Mouse (Mus musculus): ENCODE results near the gene Fam186b. TPM values are rescaled to one million over a fixed set of nuclear protein-coding genes. Genes with fewer than 3 reads are reported as not detected.

Gene Fam186b
- total and polyA plus RNA-seq, 3 experiments: 0.11 TPM; not detected in 2

DNA sequence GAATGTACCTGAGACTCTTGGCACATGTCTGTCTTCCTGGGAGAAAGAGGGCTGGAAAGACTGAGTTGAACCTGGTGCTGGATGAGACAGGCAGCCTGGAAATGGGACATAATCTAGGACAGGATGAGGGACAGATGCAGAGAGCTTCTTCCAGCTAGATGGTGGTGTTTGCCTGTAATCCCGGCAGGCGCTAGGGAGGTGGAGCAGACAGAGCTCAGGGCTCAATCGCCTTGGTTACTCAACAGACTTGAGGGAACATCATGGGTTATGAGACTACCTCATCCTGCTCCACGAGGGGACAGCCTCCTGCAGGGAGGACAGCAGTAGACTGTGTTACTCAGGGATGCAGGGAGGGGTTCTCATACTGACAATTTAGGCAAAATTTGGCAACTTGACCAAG, 54.4 kb downstream of the Fam186b start:
- TF ChIP-seq MXI1 (IDR thresholded peaks at IDR 0.05; ENCODE audit: low read depth, low read length) (no peak), RAD21 (IDR thresholded peaks at IDR 0.05; ENCODE audit: low read depth, low read length) (no peak), CTCF (IDR thresholded peaks at IDR 0.05 in 2 of 3, conservative IDR thresholded peaks at IDR 0.05 in 1 of 3; ENCODE audit: control insufficient read depth in 1 of 3, insufficient read depth in 1 of 3, low read depth in 2 of 3, low read length in 3 of 3, poor library complexity in 1 of 3, severe bottlenecking in 1 of 3) (no peak), GABPA (IDR thresholded peaks at IDR 0.05; ENCODE audit: low read depth, low read length) (no peak), MAZ (IDR thresholded peaks at IDR 0.05; ENCODE audit: low read depth, low read length) (no peak), TCF12 (IDR thresholded peaks at IDR 0.05; ENCODE audit: low read depth, low read length) (no peak), ETS1 (IDR thresholded peaks at IDR 0.05; ENCODE audit: low read depth, low read length) (no peak), SMC3 (IDR thresholded peaks at IDR 0.05; ENCODE audit: low read depth, low read length) (no peak), EP300 (IDR thresholded peaks at IDR 0.05; ENCODE audit: low read depth in 1 of 2, low read length in 2 of 2) (no peak), TBP (IDR thresholded peaks at IDR 0.05; ENCODE audit: low read depth, low read length) (no peak), CHD2 (IDR thresholded peaks at IDR 0.05; ENCODE audit: low read length) (no peak), CHD1 (IDR thresholded peaks at IDR 0.05; ENCODE audit: low read depth, low read length) (no peak), ELF1 (IDR thresholded peaks at IDR 0.05; ENCODE audit: low read depth, low read length) (no peak), MAX (IDR thresholded peaks at IDR 0.05; ENCODE audit: low read length) (no peak), NRF1 (IDR thresholded peaks at IDR 0.05; ENCODE audit: insufficient read depth, low read depth, low read length, poor library complexity, severe bottlenecking) (no peak), RCOR1 (IDR thresholded peaks at IDR 0.05; ENCODE audit: low read depth, low read length) (no peak), ZKSCAN1 (IDR thresholded peaks at IDR 0.05; ENCODE audit: low read depth, low read length) (no peak)
- H3K36me3 ChIP-seq (ENCODE audit: control insufficient read depth in 1 of 2, insufficient read depth in 2 of 2, low read length in 2 of 2): no peaks in the 10 kb centered on the region; a peak in 2 of 4 replicates
- H3K27me3 ChIP-seq (ENCODE audit: control insufficient read depth in 1 of 2, insufficient read depth in 2 of 2, low read length in 2 of 2): no peaks in the 10 kb centered on the region
- no peaks in the 10 kb centered on the region for H3K79me2 ChIP-seq (ENCODE audit: control insufficient read depth, insufficient read depth, low read length, poor library complexity)
- no peak overlapping the region for H3K4me3 ChIP-seq (ENCODE audit: control insufficient read depth in 1 of 2, insufficient read depth in 1 of 2, low read depth in 2 of 2, low read length in 2 of 2)
- H3K9ac ChIP-seq (ENCODE audit: control insufficient read depth, low read depth, low read length, poor library complexity, severe bottlenecking): no peak overlapping the region
- no peaks in the 10 kb centered on the region for H3K4me1 ChIP-seq (ENCODE audit: control insufficient read depth in 1 of 2, insufficient read depth in 2 of 2, low read length in 2 of 2)
- H3K9me3 ChIP-seq (replicated peaks; ENCODE audit: insufficient read depth, low read length): no peaks in the 10 kb centered on the region
- H3K27ac ChIP-seq (ENCODE audit: control insufficient read depth, low read depth, low read length): no peak overlapping the region
- no peak for DNase-seq (ENCODE audit: low read depth, low spot score)

DNA sequence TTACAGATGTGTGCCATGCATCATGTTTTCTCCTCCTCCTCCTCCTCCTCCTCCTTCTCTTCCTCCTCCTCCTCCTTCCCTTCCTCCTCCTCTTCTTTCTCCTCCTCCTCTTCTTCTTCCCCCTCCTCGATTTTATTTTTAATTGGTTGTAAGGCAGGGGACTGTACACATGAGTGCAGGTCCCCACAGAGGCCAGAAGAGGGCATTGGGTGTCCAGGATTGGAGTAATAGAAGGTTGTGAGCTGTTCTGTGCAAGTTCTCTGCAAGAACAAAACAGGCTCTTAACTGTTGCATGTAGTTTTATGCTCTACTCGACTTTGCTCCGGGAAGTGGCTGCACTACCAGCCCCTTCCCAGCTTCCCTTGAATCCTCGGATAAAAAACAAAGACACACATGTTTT, 55.6 kb downstream of the Fam186b start:
- Histone ChIP-seq H3K9ac (ENCODE audit: control insufficient read depth, low read depth, low read length, poor library complexity, severe bottlenecking) (no peak overlapping the region), H3K36me3 (ENCODE audit: control insufficient read depth in 1 of 2, insufficient read depth in 2 of 2, low read length in 2 of 2) (no peaks in the 10 kb centered on the region; a peak in 1 of 4 replicates), H3K27ac (ENCODE audit: control insufficient read depth, low read depth, low read length) (no peak overlapping the region), H3K27me3 (ENCODE audit: control insufficient read depth in 1 of 2, insufficient read depth in 2 of 2, low read length in 2 of 2) (no peaks in the 10 kb centered on the region), H3K9me3 (replicated peaks; ENCODE audit: insufficient read depth, low read length) (no peaks in the 10 kb centered on the region), H3K4me1 (ENCODE audit: control insufficient read depth in 1 of 2, insufficient read depth in 2 of 2, low read length in 2 of 2) (no peaks in the 10 kb centered on the region), H3K79me2 (ENCODE audit: control insufficient read depth, insufficient read depth, low read length, poor library complexity) (no peaks in the 10 kb centered on the region), H3K4me3 (ENCODE audit: control insufficient read depth in 1 of 2, insufficient read depth in 1 of 2, low read depth in 2 of 2, low read length in 2 of 2) (no peak overlapping the region)
- DNase-seq (ENCODE audit: low read depth, low spot score): peak; percentile 48
- TF ChIP-seq RAD21 (IDR thresholded peaks at IDR 0.05; ENCODE audit: low read depth, low read length) (peak; percentile 51), POLR2AphosphoS2 (IDR thresholded peaks at IDR 0.05; ENCODE audit: low read length) (no peak), CTCF (IDR thresholded peaks at IDR 0.05 in 2 of 3, conservative IDR thresholded peaks at IDR 0.05 in 1 of 3; ENCODE audit: control insufficient read depth in 1 of 3, insufficient read depth in 1 of 3, low read depth in 2 of 3, low read length in 3 of 3, poor library complexity in 1 of 3, severe bottlenecking in 1 of 3) (peak; percentile 27 to 52 (median 51); a peak in 4 of 6 replicates), MYB (IDR thresholded peaks at IDR 0.05; ENCODE audit: low read depth, low read length) (no peak), ZKSCAN1 (IDR thresholded peaks at IDR 0.05; ENCODE audit: low read depth, low read length) (no peak), ZC3H11A (IDR thresholded peaks at IDR 0.05; ENCODE audit: low read depth, low read length) (0 out of 2 replicates have a peak, but pooled peaks have one; percentile 13), MYC (IDR thresholded peaks at IDR 0.05; ENCODE audit: low read depth, low read length) (no peak), SMC3 (IDR thresholded peaks at IDR 0.05; ENCODE audit: low read depth, low read length) (peak; percentile 27; the same call in 1 of the 2 replicates)
